Mouse (Mus musculus) c-Kit-positive CD71-positive TER-119-positive erythroid progenitor cells, embryonic 14.5 days (primary cell): Measurements from ENCODE around the gene Trim63.

Experiments used
- DNase-seq: peaks from one replicate; pipeline ENCODE4 v3.0.0-alpha.2; 2013; ENCODE audit warnings: low spot score

Gene Trim63

GRCm38 (mm10) chr4:134298626-134299497 is 16.1 kb upstream of the Trim63 start:
- no peak for DNase-seq

GRCm38 (mm10) chr4:134299498-134299810 is 15.5 kb upstream of the Trim63 start:
- no peak for DNase-seq

- no peak for DNase-seq
These were observed 14.6 kb upstream of the Trim63 start for GRCm38 (mm10) chr4:134300316-134300715.

GRCm38 (mm10) chr4:134302084-134302483 is 12.8 kb upstream of the Trim63 start:
- DNase-seq = no peak

- no peak for DNase-seq
These were observed 8.0 kb upstream of the Trim63 start for GRCm38 (mm10) chr4:134306963-134307362.

GRCm38 (mm10) chr4:134307367-134308072 is 7.4 kb upstream of the Trim63 start:
- no peak for DNase-seq

GRCm38 (mm10) chr4:134310106-134310505 is 4.8 kb upstream of the Trim63 start:
- no peak for DNase-seq

GRCm38 (mm10) chr4:134310656-134311055 is 4.3 kb upstream of the Trim63 start:
- DNase-seq = no peak

- DNase-seq = no peak
These were observed 3.1 kb upstream of the Trim63 start for GRCm38 (mm10) chr4:134311784-134312183.

- no peak for DNase-seq
These were observed 2.6 kb upstream of the Trim63 start for GRCm38 (mm10) chr4:134312341-134312740.

- no peak for DNase-seq
These were observed 2.0 kb upstream of the Trim63 start for GRCm38 (mm10) chr4:134312901-134313300.

GRCm38 (mm10) chr4:134314081-134314655 is 752 bp upstream of the Trim63 start:
- DNase-seq = no peak

- DNase-seq = no peak
These were observed 550 bp downstream of the Trim63 start for GRCm38 (mm10) chr4:134315470-134315869.

GRCm38 (mm10) chr4:134316390-134316789 is 1.5 kb downstream of the Trim63 start:
- DNase-seq = no peak

- DNase-seq = no peak
These were observed 4.2 kb downstream of the Trim63 start for GRCm38 (mm10) chr4:134319074-134319473.

GRCm38 (mm10) chr4:134319674-134320073 is 4.8 kb downstream of the Trim63 start:
- DNase-seq = no peak

GRCm38 (mm10) chr4:134321524-134321923 is 6.6 kb downstream of the Trim63 start:
- DNase-seq = no peak

GRCm38 (mm10) chr4:134324655-134325054 is 9.7 kb downstream of the Trim63 start:
- no peak for DNase-seq

GRCm38 (mm10) chr4:134326859-134327530 is 12.1 kb downstream of the Trim63 start:
- no peak for DNase-seq

- no peak for DNase-seq
These were observed 13.2 kb downstream of the Trim63 start for GRCm38 (mm10) chr4:134328151-134328550.

GRCm38 (mm10) chr4:134328832-134329231 is 13.9 kb downstream of the Trim63 start:
- DNase-seq = no peak

- no peak for DNase-seq
These were observed 15.4 kb downstream of the Trim63 start for GRCm38 (mm10) chr4:134330281-134330680.
